Mouse (Mus musculus) lung, postnatal 14 days (tissue): ENCODE results near the gene Acadm.

Experiments
- DNase-seq: peaks from one replicate; pipeline ENCODE4 v3.0.0; 2021

Gene Acadm

GRCm38 (mm10) chr3:153944335-153944990 is at the start of gene Acadm:
TSS of gene Acadm (minus strand) at chr3:153944632.
- peak; percentile 98 for DNase-seq

- DNase-seq: no peak
Observed at GRCm38 (mm10) chr3:153984428-153985340, 40.3 kb upstream of the Acadm start.

GRCm38 (mm10) chr3:153980611-153981010 is 36.2 kb upstream of the Acadm start:
- DNase-seq: no peak

GRCm38 (mm10) chr3:153975791-153976190 is 31.4 kb upstream of the Acadm start:
- no peak for DNase-seq

- DNase-seq: no peak
Observed at GRCm38 (mm10) chr3:153975060-153975459, 30.6 kb upstream of the Acadm start.

- DNase-seq: no peak
Observed at GRCm38 (mm10) chr3:153973949-153974760, 29.7 kb upstream of the Acadm start.

- no peak for DNase-seq
Observed at GRCm38 (mm10) chr3:153973171-153973948, 28.9 kb upstream of the Acadm start, which contains the start of gene Slc44a5. TSS of gene Slc44a5 (plus strand) at chr3:153973436.

- DNase-seq: no peak
Observed at GRCm38 (mm10) chr3:153969451-153969850, 25.0 kb upstream of the Acadm start.

- DNase-seq: peak; percentile 35
Observed at GRCm38 (mm10) chr3:153968549-153968948, 24.1 kb upstream of the Acadm start.

GRCm38 (mm10) chr3:153967447-153967846 is 23.0 kb upstream of the Acadm start:
- DNase-seq: no peak

- no peak for DNase-seq
Observed at GRCm38 (mm10) chr3:153961632-153962389, 17.4 kb upstream of the Acadm start.

- DNase-seq: no peak
Observed at GRCm38 (mm10) chr3:153960884-153961283, 16.5 kb upstream of the Acadm start.

GRCm38 (mm10) chr3:153959731-153960207 is 15.3 kb upstream of the Acadm start:
- DNase-seq: no peak

GRCm38 (mm10) chr3:153959035-153959730 is 14.8 kb upstream of the Acadm start:
- DNase-seq: peak; percentile 22

GRCm38 (mm10) chr3:153957916-153958315 is 13.5 kb upstream of the Acadm start:
- DNase-seq: no peak

- no peak for DNase-seq
Observed at GRCm38 (mm10) chr3:153948176-153948575, 3.7 kb upstream of the Acadm start.

- no peak for DNase-seq
Observed at GRCm38 (mm10) chr3:153947271-153947670, 2.8 kb upstream of the Acadm start.

GRCm38 (mm10) chr3:153943901-153944334 is 514 bp downstream of the Acadm start:
- no peak for DNase-seq

- no peak for DNase-seq
Observed at GRCm38 (mm10) chr3:153943003-153943640, 1.3 kb downstream of the Acadm start.

- no peak for DNase-seq
Observed at GRCm38 (mm10) chr3:153941613-153942012, 2.8 kb downstream of the Acadm start.
